Mouse (Mus musculus) heart, embryonic 16.5 days (tissue): Measurements from ENCODE around the gene Magi2. TPM values are rescaled to one million over a fixed set of nuclear protein-coding genes. Genes with fewer than 3 reads are reported as not detected.

Experiments
- ATAC-seq: fragments of 200-750 bp; cut with Nextera tagmentation; replicated peaks from 2 replicates; pipeline ENCODE4 v1.8.0; 2017; ENCODE audit warnings: moderate number of reproducible peaks; ENCODE audit not compliant: insufficient read depth, low FRiP score; ENCODE audit errors: extremely low read depth
- H3K27ac ChIP-seq: fragments of 300-500 bp; sonication (generic); 2 replicates; pipeline ENCODE4 v1.5.1; 2014; ENCODE audit warnings: mild to moderate bottlenecking, low read length, control low read depth, moderate library complexity
- H3K27me3 ChIP-seq: fragments of 300-500 bp; sonication (generic); 2 replicates; pipeline ENCODE4 v1.6.1; 2014; ENCODE audit warnings: low read length, mixed read lengths; ENCODE audit not compliant: control insufficient read depth, insufficient read depth
- H3K36me3 ChIP-seq: fragments of 300-500 bp; sonication (generic); 2 replicates; pipeline ENCODE4 v1.6.1; 2014; ENCODE audit not compliant: control insufficient read depth, insufficient read depth
- H3K4me1 ChIP-seq: fragments of 300-500 bp; sonication (generic); 2 replicates; pipeline ENCODE4 v1.6.1; 2014; ENCODE audit warnings: low read length, mixed read lengths; ENCODE audit not compliant: control insufficient read depth, insufficient read depth
- H3K4me2 ChIP-seq: fragments of 300-500 bp; sonication (generic); 2 replicates; pipeline ENCODE4 v1.6.1; 2014; ENCODE audit warnings: low read depth, mild to moderate bottlenecking, control low read depth, low read length
- H3K4me3 ChIP-seq: fragments of 300-500 bp; sonication (generic); 2 replicates; pipeline ENCODE4 v1.5.1; 2014; ENCODE audit warnings: mild to moderate bottlenecking, control low read depth, low read length
- H3K9ac ChIP-seq: fragments of 300-500 bp; sonication (generic); 2 replicates; pipeline ENCODE4 v1.6.1; 2014; ENCODE audit warnings: low read length, control low read depth
- H3K9me3 ChIP-seq: fragments of 300-500 bp; sonication (generic); replicated peaks from 2 replicates; pipeline ENCODE4 v1.6.1; 2016; ENCODE audit warnings: low read length; ENCODE audit not compliant: control insufficient read depth
- WGBS: fragments of 180-500 bp; shearing (Covaris S2); extraction: QIAGEN DNeasy Blood & Tissue Kit; methylation state at CpG from one replicate; pipeline ENCODE4 v1.1.7; 2014; 5-methylcytosine and 5-hydroxymethylcytosine counted together
- polyA plus RNA-seq: library from polyadenylated mRNA; unstranded; fragments of >200 nt; fragmentation: Nextera tagmentation; extraction: Ambion mirVana; gene quantifications from 2 replicates; pipeline ENCODE4 v1.2.1, GENCODE M21; 2015

The Magi2 gene
- polyA plus RNA-seq, 1 experiment from 2014 or later = 3.3 TPM

- Histone ChIP-seq H3K4me1 (no peaks in the 10 kb centered on the region), H3K9me3 (peaks cover 3% of the 10 kb centered on the region), H3K27ac (no peak overlapping the region), H3K36me3 (no peaks in the 10 kb centered on the region), H3K4me3 (no peak overlapping the region), H3K4me2 (no peak overlapping the region), H3K9ac (no peak overlapping the region), H3K27me3 (no peaks in the 10 kb centered on the region)
- WGBS = 93% methylated on average over 3 of the region's 3 CpGs
- no peak for ATAC-seq
These were observed 1420.1 kb downstream of the Magi2 start for GRCm38 (mm10) chr5:20646947-20647346.

DNA sequence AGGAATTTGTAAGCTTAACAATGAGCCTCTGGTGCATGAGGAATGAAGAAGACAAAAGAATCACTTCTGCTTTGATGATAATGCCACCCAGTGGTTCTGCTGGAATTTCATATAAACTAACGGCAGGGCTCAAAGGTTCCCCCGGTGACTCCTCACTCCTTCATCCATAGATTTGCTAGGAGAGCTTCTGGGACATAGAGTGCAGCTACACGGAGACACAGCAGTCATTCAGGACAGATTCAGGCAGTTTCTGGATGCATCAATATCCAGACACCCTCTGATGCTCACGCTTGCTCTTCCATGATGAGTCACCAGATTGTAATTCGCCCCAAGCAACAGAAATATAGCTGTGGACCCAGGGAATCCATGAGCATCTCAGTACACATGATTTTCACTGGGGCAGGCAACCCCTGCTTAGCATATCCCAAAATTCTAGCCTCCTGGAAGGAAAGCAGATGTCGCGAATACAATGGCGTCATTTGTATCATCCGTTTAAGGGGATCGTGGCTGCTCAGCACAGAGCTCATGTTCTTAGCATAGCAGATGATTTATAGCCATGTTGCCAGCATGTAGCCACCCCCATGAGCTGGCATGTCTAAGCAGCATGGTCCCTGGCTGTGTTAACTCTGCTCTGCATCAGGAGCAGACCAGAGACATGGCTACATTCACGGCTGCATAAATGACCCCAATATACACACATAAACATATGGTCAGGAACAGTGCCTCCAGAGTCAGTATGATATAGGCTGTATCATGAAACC, 1426.8 kb downstream of the Magi2 start:
- Histone ChIP-seq H3K4me3 (no peak overlapping the region), H3K9ac (no peak overlapping the region), H3K4me1 (peaks cover 4% of the 10 kb centered on the region; the same call in 1 of the 2 replicates), H3K4me2 (no peak overlapping the region), H3K27ac (no peak overlapping the region), H3K27me3 (no peaks in the 10 kb centered on the region; the same call in none of the 2 replicates), H3K9me3 (peaks cover 3% of the 10 kb centered on the region), H3K36me3 (no peaks in the 10 kb centered on the region)
- 67% methylated on average over 11 of the region's 11 CpGs for WGBS
- no peak for ATAC-seq

DNA sequence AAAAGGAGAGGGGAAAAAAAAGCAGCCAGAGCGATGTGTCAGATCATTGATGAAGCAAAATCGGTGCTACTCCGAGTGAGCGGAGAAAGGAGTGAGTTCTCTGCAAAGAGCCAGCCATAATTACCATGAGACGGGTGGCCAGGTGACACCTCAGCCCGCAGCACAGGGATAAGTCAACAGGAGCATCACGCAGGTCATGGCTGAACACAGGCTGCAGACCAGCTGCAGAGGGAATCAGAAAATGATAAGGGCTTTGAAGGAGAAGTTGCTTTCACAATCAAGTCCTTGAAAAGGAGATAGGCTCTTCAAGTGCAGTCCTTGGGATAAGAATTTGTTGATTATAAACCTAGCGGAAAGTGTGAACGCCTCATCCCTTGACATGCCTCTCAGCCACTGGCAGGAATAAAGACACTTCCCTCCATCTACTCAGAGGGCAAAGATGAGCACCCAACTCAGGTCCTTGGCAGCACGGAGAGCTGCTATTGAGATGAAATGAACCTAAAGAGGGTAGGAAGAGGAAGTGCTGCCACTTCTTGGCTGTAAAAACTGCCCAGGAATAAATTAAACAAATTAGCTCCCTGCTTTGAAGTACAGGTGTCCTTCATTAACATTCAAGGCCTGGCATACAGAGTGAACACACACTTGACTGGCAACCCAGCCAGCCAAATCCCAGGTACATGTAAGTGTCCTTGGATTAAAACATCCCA, 1428.1 kb downstream of the Magi2 start:
- ATAC-seq = no peak
- Histone ChIP-seq H3K4me2 (no peak overlapping the region), H3K27ac (no peak overlapping the region), H3K36me3 (no peaks in the 10 kb centered on the region), H3K9me3 (no peaks in the 10 kb centered on the region), H3K4me3 (no peak overlapping the region), H3K4me1 (peaks cover 4% of the 10 kb centered on the region; the same call in 1 of the 2 replicates), H3K9ac (no peak overlapping the region), H3K27me3 (no peaks in the 10 kb centered on the region; the same call in none of the 2 replicates)
- WGBS = 33% methylated on average over 10 of the region's 10 CpGs

DNA sequence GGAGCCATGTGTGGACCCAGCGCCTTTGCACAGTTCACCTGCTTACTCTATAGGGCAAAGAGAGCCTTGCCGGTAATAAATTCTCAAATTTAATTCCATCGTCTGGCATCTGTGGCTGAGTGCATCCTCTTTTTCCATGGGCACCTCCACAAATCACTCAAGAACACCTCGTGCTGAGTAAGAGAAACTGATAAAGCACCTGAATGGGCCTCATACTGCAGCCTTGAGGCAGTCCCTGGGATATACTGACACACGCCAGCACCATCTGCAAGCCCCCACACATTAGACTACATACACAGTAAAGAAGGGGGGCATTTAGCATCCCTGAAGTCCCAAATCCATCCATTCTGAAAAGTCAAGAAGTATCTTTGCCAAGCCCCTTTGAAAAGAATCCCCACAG, 1430.2 kb downstream of the Magi2 start:
- H3K9ac ChIP-seq = no peak overlapping the region
- no peak overlapping the region for H3K4me2 ChIP-seq
- no peaks in the 10 kb centered on the region for H3K36me3 ChIP-seq
- no peaks in the 10 kb centered on the region; the same call in none of the 2 replicates for H3K27me3 ChIP-seq
- no peak overlapping the region for H3K27ac ChIP-seq
- H3K9me3 ChIP-seq = no peaks in the 10 kb centered on the region
- peaks cover 4% of the 10 kb centered on the region; the same call in 1 of the 2 replicates for H3K4me1 ChIP-seq
- H3K4me3 ChIP-seq = no peak overlapping the region
- 86% methylated on average over 5 of the region's 5 CpGs for WGBS
- no peak for ATAC-seq

GRCm38 (mm10) chr5:20667601-20668000, 1440.8 kb downstream of the Magi2 start:
- H3K36me3 ChIP-seq = no peaks in the 10 kb centered on the region
- H3K4me2 ChIP-seq = no peak overlapping the region
- WGBS = 89% methylated on average over 8 of the region's 8 CpGs
- H3K4me1 ChIP-seq = no peaks in the 10 kb centered on the region
- H3K4me3 ChIP-seq = no peak overlapping the region
- ATAC-seq = no peak
- no peak overlapping the region for H3K27ac ChIP-seq
- H3K9me3 ChIP-seq = no peaks in the 10 kb centered on the region
- H3K9ac ChIP-seq = no peak overlapping the region
- H3K27me3 ChIP-seq = no peaks in the 10 kb centered on the region

- Histone ChIP-seq H3K36me3 (no peaks in the 10 kb centered on the region), H3K27ac (no peak overlapping the region), H3K4me3 (no peak overlapping the region), H3K9ac (no peak overlapping the region), H3K9me3 (no peaks in the 10 kb centered on the region), H3K4me1 (no peaks in the 10 kb centered on the region), H3K4me2 (no peak overlapping the region), H3K27me3 (no peaks in the 10 kb centered on the region)
- 80% methylated on average over 10 of the region's 10 CpGs for WGBS
- no peak for ATAC-seq
These were observed 1442.0 kb downstream of the Magi2 start for GRCm38 (mm10) chr5:20668736-20669355.

DNA sequence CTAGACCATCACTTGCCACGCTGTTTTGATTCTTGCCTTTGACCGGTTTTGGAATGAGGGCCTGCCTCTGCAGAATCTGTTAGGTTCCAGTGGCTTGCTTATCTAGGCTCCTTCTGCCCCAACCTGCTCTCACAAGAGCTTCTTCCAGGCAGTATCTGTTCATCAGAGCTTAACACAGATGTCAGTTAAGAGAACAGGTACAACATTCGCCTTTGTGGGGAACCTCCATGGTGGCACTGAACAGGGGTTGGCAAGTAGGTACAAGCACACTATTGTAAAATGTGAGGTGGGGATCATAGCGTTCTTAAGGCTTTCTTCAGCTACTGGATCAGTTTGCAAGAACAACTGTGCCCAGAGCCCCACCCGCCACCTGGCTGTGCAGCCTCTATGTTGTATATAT, 1442.6 kb downstream of the Magi2 start:
- no peaks in the 10 kb centered on the region for H3K9me3 ChIP-seq
- no peaks in the 10 kb centered on the region for H3K36me3 ChIP-seq
- H3K27me3 ChIP-seq = no peaks in the 10 kb centered on the region
- H3K27ac ChIP-seq = no peak overlapping the region
- ATAC-seq = no peak
- 75% methylated on average over 5 of the region's 5 CpGs for WGBS
- H3K4me1 ChIP-seq = no peaks in the 10 kb centered on the region
- no peak overlapping the region for H3K4me3 ChIP-seq
- no peak overlapping the region for H3K4me2 ChIP-seq
- H3K9ac ChIP-seq = no peak overlapping the region

DNA sequence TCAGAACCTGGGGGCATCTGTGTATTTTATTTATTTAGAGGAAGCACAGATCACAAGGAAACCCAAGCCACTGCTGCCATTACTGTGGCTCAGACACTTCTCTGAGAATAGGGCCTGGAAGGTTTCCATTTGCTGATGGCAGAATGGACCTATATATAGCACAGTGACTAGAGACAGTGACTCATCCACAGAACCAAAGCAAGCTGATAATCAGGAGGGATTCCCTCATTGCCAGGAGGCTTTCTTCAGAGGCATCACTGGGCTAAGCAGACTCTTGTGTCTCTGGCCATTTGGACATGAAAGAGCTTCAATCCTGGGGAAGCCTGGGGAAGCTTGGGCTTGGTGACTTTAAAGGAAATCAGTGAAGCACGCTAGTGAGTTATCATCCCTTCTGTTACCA, 1445.0 kb downstream of the Magi2 start:
- whole genome bisulfite sequencing = 20% methylated on average over 1 of the region's 1 CpGs
- Histone ChIP-seq H3K27ac (no peak overlapping the region), H3K4me2 (no peak overlapping the region), H3K27me3 (no peaks in the 10 kb centered on the region), H3K4me3 (no peak overlapping the region), H3K36me3 (no peaks in the 10 kb centered on the region), H3K9ac (no peak overlapping the region), H3K4me1 (0 out of 2 replicates have a peak, but pooled peaks cover 2% of the 10 kb centered on the region), H3K9me3 (no peaks in the 10 kb centered on the region)
- ATAC-seq = no peak

GRCm38 (mm10) chr5:20674523-20674922, 1447.7 kb downstream of the Magi2 start:
- H3K36me3 ChIP-seq = no peaks in the 10 kb centered on the region
- H3K9me3 ChIP-seq = no peaks in the 10 kb centered on the region
- H3K4me3 ChIP-seq = no peak overlapping the region
- H3K4me2 ChIP-seq = no peak overlapping the region
- no peak overlapping the region for H3K27ac ChIP-seq
- ATAC-seq = no peak
- H3K27me3 ChIP-seq = no peaks in the 10 kb centered on the region
- H3K9ac ChIP-seq = no peak overlapping the region
- WGBS = 59% methylated on average over 8 of the region's 8 CpGs
- H3K4me1 ChIP-seq = 0 out of 2 replicates have a peak, but pooled peaks cover 2% of the 10 kb centered on the region
